Mouse (Mus musculus) WW6 (cell line): Measurements from ENCODE around the gene Tspan18.

Experiments
- DNase-seq: peaks from one replicate; pipeline ENCODE4 v3.0.0-alpha.2; 2013; ENCODE audit warnings: low read depth, low spot score

Tspan18 gene

DNA sequence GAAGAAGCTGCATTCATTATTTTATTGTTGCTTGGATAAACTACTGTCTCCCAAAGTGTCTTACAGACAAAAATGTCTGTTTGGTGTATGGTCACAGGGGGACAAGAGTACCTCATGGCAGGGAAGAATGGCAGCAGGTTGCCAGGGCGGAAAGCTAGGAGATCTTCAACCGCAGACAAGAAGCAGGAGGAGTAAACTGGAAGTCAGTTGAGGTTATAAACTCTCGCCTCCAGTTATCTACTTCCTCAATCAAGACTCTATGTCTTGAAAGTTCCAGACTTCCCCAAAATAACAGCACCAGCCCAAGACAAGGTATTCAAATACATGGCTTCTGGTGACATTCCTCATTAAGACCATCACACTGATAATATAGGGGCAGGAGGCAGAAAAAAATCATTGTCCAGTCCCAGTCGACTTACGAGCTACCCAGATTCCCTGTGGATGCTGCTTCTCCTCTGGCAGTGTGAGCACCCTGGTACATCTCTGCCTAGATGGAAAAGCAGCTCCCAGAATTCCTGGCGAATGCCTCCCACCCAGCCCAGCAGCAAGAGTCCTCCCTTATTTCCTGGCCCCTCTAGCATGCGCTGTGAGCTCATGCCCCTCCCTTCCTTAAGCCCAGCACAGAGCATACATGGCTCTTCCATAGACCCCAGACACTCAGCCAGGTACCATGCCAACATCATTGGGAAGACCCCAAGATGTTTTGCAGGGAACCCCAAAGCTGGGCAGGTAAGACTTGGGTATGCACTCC lies 172.2 kb downstream of the Tspan18 start:
- DNase-seq: no peak

DNA sequence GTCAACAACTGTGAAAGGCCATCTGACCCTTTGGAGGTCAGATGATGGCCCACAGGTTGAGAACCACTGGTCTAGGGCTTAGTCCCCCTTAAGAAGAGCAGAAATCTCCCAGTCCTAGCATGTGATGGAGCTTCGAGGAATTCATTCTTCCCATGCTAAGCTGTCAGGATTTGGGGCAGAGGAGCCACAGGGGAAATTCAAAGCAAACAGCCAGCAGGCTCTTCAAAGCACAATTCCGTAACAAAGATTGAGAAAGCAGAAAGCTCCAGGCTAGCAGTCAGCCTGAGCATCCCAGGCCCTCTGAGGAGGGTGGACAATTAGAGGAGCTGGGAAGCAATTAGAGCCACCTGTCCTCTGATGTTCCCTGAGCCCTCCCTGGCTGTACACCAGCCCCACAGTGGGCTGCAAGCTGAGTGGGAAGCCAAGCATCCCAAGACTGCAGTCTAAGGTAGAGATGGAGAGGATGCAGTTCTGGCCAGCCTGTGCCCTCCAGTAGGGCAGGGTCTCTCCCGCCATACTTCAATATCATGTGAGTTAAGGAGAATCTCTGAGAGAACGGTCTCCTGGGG lies 173.8 kb downstream of the Tspan18 start:
- no peak for DNase-seq

DNA sequence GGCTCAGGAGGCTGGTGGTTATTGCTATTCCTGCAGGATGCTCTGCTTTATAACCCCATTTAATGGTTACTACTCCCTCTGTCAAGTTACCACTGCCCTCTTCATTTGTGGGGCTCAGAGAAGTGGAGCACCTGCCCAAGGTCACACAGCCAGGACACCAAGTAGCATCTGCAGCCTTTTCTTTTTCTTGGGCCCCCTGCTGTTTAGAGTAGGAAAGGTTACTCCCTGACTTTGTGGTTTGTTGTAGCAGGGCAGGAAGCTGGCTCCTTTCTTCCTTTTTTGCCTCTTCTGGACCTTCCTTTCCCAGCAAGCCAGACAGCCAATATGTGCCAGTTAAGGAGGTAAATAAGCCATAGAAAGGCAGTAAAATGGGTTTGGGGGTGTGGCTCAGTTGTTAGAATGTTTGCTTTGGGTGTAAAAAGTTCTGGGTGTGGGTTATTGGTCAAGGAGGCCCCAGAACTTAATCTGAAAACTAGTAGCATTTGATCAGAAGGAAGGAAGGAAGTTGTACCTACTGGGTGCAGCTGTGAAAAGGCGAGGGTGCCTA lies 179.7 kb downstream of the Tspan18 start:
- DNase-seq: no peak

DNA sequence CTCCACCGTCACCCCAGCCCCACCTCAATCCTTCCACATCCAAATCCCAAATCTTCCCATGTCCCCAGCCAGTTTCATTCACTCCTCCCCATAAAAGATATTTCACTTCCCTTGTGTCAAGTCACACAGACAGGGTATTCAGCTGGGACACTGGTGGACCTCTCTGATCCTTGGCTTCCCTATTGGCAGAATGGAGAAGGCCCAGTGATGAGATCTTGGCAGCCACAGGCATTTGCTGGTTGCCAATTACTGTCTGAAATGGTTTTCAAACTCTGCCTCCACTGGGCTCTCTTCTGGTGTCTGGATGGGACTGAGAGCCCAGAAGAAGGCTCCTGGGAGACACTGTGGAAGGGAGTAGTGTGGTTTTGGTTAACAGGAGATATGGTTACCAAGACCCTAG lies 180.5 kb downstream of the Tspan18 start:
- DNase-seq: no peak

DNA sequence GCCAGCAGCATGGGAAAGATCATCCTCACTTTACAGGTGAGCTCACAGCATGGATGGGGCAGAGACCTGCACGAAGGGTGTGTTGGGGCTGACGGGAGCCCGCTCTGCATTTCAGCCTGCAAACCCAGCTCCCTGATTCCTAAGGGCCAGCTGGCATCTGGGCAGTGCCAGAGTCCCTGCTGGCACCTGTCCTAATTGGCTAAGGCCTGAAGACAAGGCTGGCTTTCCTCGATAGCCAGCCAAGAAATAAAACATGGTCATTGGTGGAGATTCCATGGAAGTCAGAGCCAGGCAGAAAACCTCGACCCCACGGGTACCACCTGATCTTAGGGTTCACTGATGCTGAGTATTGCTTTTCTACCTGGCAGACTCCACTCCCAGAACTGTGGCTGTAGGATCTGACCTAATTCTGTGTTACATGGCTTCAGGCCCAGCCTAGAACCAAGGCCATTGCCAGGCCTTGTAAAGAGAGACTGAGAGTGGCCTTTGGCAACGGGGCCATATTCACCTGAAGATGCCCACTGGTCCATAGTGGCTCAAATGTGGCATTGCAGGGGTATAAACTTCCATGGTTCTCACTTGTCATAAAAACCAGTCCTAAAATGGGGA lies 181.3 kb downstream of the Tspan18 start:
- DNase-seq: no peak

DNA sequence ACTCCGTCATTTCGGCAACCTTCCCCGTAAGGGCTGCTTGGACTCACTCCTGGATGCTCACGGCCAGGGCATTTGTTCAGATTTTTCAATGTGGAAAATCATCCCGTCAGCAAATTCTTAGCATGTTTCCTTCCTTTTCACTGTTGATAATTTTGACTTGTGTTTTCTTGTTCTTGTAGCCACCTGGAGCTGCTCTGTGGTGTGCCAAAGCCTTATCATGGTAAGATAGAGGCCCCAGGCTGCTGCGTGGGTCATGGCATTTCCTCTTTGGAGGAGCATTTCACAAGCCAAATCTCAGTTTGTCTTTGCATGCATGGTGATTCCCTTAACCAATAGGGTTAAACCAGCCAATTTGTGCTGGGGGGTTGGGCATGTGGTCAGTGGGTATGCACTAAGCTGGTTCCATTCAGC lies 182.1 kb downstream of the Tspan18 start:
- no peak for DNase-seq
